Mouse (Mus musculus) lung, postnatal 0 days (tissue): ENCODE data around the gene Rpusd3.

Source experiments
- CTCF ChIP-seq: IDR thresholded peaks from 2 replicates; pipeline ENCODE4 v1.5.1; 2016; ENCODE audit warnings: antibody characterized with exemption, mild to moderate bottlenecking
- EP300 ChIP-seq: IDR thresholded peaks from 2 replicates; pipeline ENCODE4 v1.6.1; 2016; ENCODE audit warnings: antibody characterized with exemption, mild to moderate bottlenecking, control low read depth

DNA sequence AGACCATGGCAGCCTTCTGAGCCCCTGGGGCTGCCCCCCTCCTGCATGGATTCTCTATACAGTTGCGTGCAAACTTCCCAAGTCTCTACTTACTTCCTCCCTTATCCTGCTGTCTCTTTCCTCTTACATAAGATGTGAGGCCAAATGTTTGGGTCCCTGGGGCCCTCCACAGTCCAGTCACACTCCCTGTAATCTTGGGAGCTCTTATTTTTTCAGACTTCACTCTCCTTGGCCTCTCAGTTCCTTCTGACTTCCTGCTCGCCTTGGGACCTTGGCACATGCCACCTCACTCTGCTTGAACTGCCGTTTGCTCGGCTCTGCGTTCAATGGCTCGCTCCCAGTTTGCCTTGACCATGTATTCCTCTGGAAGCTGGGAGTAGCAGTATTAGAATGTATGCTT is 25.2 kb downstream of the Rpusd3 start:
- TF ChIP-seq EP300 (no peak), CTCF (no peak)
